Mouse (Mus musculus): ENCODE measurements around the gene Ucn2. TPM values are rescaled to one million over a fixed set of nuclear protein-coding genes. Genes with fewer than 3 reads are reported as not detected.

Ucn2 gene
- total RNA-seq, 2 experiments from 2014 or later, result not detected

DNA sequence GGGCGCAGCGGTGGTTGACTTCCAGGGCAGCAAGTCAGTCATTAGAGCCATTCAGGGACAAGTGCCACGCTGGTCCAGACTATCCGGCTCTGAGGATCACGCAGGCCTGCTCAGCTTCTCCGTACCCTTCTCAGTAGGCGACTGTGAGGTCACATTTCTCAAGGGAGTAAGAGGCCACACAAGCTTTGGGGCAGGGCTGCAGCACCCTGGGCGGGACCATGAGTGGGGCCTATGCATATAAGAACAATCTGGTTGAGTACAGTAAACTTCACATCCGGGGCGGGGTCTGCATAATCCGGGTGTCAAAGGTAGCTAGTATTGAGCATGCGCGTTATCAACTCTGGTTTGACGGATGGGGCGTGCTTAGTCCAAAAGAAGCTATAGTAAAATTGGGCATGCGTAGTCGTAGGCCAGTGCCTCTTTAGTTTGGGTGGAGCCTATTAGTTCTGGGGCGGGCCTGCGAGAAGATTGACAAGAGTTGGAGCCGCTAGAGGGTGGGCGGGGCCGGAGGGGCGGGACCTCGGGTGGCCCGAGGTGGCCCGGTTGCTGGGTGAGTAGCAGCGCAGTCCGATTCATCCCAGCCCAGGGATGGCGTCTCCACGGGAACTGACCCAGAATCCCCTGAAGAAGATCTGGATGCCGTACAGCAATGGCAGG, 5.7 kb downstream of the Ucn2 start, which contains the start of gene Pfkfb4:
Gene Pfkfb4 (plus strand): TSS at position 351 of the 657 bp plus-strand sequence.
- peak; percentile 87 to 91 for DNase-seq (ENCODE audit: low spot score in 2 of 2)

DNA sequence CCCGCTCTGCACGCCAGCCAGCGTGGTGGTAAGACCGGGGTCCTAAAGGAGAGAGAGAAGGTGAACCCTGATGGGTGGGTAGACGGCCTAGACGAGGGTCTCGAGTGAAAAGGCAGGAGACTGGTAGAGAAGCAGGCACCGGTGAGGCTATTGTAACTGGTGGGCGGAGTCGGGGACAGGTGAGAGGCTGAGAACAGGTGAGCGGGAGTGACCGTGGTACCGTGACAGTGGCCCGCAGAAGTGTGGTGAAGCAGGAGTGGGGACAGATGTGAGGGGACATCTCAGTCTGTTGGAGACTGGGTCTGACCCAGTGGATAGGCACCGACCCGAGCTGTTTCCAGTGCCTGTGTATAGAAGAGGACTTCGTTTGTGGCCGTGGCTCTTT, 6.3 kb downstream of the Ucn2 start:
- DNase-seq (ENCODE audit: low spot score in 2 of 2), result no peak

GRCm38 (mm10) chr9:108992620-108993361, 7.0 kb downstream of the Ucn2 start:
- no peak for DNase-seq (ENCODE audit: low spot score in 2 of 2)

DNA sequence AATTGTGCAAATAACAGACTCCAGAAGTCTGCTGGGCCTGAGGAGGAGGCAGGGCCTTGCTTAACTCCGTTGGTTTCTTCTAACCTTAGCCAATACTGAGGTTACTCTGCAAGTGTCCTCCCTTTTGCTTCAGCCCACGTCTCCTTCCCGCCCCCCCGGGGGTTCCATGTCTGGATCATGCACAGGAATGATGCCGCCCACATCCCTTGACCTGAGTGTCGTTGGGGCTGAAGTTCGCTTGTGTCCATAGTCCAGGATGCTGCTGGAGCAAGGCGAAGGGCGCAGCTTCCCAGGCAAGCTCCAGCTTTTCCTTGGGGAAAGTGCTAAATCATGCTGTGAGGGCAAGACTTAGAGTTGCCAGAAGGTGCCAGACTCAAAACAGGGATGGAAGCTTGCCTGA, 10.6 kb downstream of the Ucn2 start:
- no peak for DNase-seq (ENCODE audit: low spot score in 2 of 2)

- DNase-seq (ENCODE audit: low spot score in 2 of 2), result no peak
These were observed 12.7 kb downstream of the Ucn2 start for GRCm38 (mm10) chr9:108998287-108999166.

GRCm38 (mm10) chr9:108999167-108999526, 13.3 kb downstream of the Ucn2 start:
- no peak for DNase-seq (ENCODE audit: low spot score in 2 of 2)

GRCm38 (mm10) chr9:109000726-109001125, 14.9 kb downstream of the Ucn2 start:
- peak; percentile 62 to 67 for DNase-seq (ENCODE audit: low spot score in 2 of 2)

DNA sequence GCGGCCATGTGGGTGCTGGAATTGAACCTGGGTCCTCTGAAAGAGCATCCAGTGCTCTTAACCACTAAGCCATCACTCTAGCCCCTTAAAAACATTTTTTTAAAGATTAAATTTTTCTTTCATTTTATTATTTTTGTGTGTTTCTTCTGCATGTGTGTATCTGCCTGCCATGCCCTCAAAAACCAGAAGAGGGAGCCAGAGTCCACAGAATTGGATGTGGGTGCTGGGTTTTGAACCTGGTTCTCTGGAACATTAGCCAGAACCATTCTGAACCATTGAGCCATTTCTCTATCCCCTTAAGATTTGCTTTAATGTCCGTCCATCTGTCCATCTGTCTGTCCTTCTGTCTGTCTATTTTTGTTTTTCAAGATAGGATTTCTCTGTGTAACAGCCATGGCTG, 17.4 kb downstream of the Ucn2 start:
- DNase-seq (ENCODE audit: low spot score in 2 of 2), result peak in 1 of 2 experiments; percentile 63

DNA sequence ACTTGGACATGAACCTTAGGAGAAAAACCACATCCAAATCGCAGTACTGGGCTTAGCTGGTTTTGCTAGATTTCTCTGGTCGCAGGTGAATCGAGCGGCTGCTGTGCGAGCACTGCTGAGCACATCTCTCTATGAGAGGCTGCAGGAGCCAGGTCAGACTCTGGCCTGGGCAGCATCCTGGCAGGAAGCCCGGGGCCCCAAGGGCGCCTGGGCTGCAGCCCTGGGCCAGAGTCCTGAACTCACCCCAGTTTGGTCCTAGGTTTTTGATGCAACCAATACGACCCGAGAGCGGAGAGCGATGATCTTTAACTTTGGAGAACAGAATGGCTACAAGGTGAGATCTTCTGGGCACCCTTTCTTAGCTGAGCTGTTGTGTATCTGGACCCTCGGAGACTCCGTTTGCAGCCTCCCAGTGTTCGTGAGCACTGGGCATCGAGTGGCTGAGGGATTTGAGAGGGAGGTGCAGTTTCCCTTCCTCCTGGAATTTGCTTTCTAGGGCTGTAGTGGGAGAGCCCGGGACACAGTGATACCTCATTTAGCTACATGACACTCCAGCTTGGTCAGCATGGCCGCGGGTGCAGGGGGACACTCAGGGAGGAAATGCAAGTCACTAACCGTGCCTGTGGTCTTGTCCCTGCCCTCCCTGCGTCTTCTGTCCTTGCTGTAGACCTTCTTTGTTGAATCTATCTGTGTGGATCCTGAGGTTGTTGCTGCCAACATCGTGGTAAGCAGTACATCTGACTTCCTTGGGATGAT, 21.4 kb downstream of the Ucn2 start:
- no peak for DNase-seq (ENCODE audit: low spot score in 2 of 2)

DNA sequence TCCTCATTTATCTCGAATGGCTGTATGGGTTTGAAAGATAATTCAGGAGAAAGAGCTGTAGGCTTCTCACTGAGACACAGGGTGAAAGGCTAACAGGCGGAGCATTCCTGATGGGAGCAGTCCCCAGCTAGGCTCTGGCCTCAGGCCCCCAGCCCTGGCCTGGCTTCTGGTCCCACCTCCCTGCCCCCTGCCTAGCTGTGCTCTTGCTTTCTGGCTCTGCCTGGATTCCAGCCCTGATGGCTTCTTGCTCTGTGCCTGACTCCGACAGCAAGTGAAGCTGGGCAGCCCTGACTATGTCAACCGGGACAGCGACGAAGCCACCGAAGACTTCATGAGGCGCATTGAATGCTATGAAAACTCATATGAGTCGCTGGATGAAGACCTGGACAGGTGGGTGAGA, 22.3 kb downstream of the Ucn2 start:
- no peak for DNase-seq (ENCODE audit: low spot score in 2 of 2)

DNA sequence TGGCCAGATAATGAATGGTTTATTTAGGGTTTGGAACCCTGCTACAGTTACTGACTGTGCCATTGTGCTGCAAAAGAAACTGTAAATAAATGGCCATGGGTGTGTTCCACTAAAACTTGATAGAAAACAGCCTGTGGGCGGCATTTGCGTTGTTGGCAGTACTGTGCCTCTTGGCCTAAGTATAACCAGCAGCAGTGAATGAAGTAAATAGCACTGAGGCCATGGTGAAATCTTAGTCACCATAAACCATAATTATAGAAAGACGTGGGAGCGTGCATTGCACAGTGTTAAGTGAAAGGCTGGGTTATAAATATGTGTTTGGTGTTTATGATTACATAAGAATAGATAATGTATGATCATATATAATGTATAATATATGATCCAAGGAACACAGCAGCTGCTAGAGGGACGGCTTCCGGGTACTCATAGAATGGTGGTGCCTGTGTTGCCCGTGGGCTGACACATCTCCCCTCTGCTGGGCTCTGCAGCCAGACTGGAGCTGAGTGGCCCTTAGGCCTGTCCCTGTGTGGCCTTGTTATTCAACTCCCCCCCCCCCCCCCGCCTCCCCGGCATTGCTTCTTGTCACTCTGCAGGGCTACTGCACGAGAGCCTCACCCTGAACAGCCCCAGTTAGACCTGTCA, 23.3 kb downstream of the Ucn2 start:
- peak; percentile 54 to 66 for DNase-seq (ENCODE audit: low spot score in 2 of 2)

- peak; percentile 60 to 62 for DNase-seq (ENCODE audit: low spot score in 2 of 2)
These were observed 24.0 kb downstream of the Ucn2 start for GRCm38 (mm10) chr9:109009636-109010315.

- no peak for DNase-seq (ENCODE audit: low spot score in 2 of 2)
These were observed 24.5 kb downstream of the Ucn2 start for GRCm38 (mm10) chr9:109010316-109010690.

DNA sequence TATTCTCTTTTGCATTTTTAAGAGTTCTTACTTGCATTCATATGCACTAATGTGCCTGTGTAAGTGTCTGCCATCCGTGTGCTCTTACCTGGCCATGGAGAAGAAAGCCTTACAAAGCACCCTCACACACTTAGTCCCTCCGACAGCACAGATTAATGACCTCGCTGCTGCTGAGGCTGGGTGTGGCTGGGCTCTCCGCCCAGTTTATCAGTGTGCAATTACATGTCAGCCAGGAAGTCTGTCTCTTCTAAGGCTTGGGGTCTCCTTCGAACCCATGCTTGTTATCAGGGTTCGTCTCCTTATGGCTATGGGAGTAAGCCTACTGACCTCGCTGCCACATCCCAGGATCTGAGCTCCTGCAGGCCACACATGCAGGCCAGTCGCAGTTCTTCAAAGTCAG, 29.6 kb downstream of the Ucn2 start:
- DNase-seq (ENCODE audit: low spot score in 2 of 2), result no peak

- no peak for DNase-seq (ENCODE audit: low spot score in 2 of 2)
These were observed 31.3 kb downstream of the Ucn2 start for GRCm38 (mm10) chr9:109016973-109017604.

DNA sequence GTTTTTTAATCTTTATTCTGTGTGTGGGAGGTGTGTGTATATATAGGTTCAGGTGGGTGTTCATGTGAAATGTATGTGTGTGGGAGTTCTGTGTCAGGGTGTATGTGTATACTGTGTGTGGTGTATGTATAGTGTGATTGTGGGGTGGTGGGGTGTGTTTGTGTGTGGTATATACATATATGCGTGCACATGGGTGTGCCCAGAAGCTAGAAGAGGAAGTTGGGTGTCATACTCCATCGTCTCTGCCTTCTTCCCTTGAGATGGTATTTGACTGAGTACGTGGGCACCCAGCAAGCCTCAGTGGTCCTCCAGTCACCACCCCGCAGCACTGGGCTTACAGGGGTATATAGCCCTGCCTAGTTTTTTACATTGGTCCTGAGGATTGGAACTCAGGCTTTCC, 35.6 kb downstream of the Ucn2 start:
- peak in 1 of 2 experiments; percentile 1 for DNase-seq (ENCODE audit: low spot score in 2 of 2)

DNA sequence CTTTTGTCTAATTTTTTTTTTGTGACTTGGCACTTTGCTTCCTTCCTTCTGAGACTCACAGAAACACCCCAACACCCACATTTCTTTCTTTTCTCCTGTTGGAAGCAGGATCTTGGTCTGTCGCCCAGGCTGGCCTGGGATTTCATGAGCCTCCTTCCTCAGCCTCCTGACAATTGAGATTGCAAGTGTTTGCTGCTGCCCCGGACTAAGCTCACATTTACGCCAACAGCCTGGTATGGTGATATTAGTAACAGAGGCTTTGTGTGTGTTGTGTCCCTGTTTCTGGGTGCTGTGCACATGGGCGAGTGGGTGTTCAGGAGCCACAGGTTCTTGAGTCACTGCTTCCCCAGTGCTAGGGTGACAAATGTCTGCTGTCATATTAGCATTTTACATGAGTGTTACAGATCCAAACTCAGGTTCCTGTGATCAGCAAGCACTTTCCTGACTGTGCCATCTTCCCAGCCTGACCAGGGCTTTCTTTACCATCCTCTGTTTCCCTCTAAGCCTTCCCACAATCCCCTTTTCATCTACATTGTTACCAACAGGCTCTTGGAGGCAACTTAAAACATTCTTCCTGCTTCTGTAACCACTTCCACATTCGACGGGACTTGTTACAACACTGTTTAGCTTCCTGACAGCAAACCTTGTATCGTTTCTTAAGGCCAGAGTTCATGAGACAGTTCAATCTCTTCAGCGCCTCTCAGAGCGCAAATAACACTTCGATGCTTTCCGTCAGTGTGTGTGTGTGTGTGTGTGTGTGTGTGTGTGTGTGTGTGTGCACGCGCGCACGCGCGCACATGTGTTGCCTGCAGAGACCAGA, 37.3 kb downstream of the Ucn2 start:
- peak; percentile 56 to 73 for DNase-seq (ENCODE audit: low spot score in 2 of 2)

DNA sequence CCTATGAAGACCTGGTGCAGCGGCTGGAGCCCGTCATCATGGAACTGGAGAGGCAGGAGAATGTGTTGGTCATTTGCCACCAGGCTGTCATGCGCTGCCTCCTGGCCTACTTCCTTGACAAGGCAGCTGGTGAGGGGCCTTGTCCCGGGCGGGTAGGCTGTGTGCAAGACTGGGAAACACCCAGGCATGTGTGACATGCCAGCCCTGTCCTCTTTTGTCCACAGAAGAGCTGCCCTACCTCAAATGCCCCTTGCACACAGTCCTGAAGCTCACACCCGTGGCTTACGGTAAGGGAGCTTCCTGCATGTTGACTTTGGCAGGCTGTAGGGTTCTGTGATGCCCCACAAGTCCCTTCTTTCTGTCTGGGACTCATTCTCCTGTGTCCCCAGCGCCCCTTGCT, 41.7 kb downstream of the Ucn2 start:
- DNase-seq (ENCODE audit: low spot score in 2 of 2), result no peak

DNA sequence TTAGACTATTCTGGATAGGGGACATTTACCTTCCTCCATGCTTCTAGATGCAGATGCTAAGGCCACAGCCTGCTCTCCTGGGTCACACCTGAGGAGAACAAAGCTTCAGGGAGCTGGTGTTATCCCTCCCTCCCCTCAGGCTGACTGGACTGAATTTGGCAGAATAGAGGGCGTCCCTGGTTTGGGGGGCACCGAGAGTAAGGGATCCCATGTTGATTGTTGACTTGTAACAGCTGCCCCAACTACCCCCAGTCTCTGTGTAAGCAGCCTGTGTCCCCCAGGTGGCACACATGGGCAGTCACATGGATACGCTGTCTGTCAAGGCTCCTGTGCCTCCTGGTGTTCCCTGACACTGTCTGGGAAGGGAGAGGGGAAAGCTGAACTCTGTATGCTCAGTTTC, 42.6 kb downstream of the Ucn2 start:
- DNase-seq (ENCODE audit: low spot score in 2 of 2), result no peak

Measured in left cerebral cortex, adult 18-20 months (tissue).